Mouse (Mus musculus) adrenal gland, postnatal 4 days (tissue): Measurements from ENCODE around the gene Hnf4a. TPM values are rescaled to one million over a fixed set of nuclear protein-coding genes. Genes with fewer than 3 reads are reported as not detected.

Source experiments
- DNase-seq, 2 experiments: peaks; one replicate each; pipeline ENCODE4 v3.0.0; 2021 to 2022; ENCODE audit warnings: low spot score in 2 of 2, mixed read lengths in 2 of 2
- total RNA-seq, 2 experiments: library from RNA; stranded (reverse); gene quantifications; 2 replicates each; pipeline ENCODE4 v1.2.3; 2021

The Hnf4a gene
- total RNA-seq, 2 experiments from 2014 or later, result 14.7 to 18.9 TPM

- DNase-seq, result no peak
Measured at GRCm38 (mm10) chr2:163489725-163490291, 16.8 kb upstream of the Hnf4a start.

GRCm38 (mm10) chr2:163490656-163491055, 16.0 kb upstream of the Hnf4a start:
- no peak for DNase-seq

- DNase-seq, result no peak
Measured at GRCm38 (mm10) chr2:163491351-163491750, 15.3 kb upstream of the Hnf4a start.

GRCm38 (mm10) chr2:163492018-163492417, 14.6 kb upstream of the Hnf4a start, which contains the start of gene R3hdml:
Gene R3hdml (plus strand): TSS chr2:163492318.
- no peak for DNase-seq

GRCm38 (mm10) chr2:163493031-163493430, 13.6 kb upstream of the Hnf4a start:
- DNase-seq, result no peak

GRCm38 (mm10) chr2:163493976-163494375, 12.6 kb upstream of the Hnf4a start:
- no peak for DNase-seq

GRCm38 (mm10) chr2:163494456-163494855, 12.2 kb upstream of the Hnf4a start:
- no peak for DNase-seq

GRCm38 (mm10) chr2:163502219-163502618, 4.4 kb upstream of the Hnf4a start:
- no peak for DNase-seq

GRCm38 (mm10) chr2:163503191-163503590, 3.4 kb upstream of the Hnf4a start:
- no peak for DNase-seq

- no peak for DNase-seq
Measured at GRCm38 (mm10) chr2:163525761-163526243, 19.2 kb downstream of the Hnf4a start.

GRCm38 (mm10) chr2:163527497-163527896, 20.9 kb downstream of the Hnf4a start:
- no peak for DNase-seq

GRCm38 (mm10) chr2:163530418-163530817, 23.8 kb downstream of the Hnf4a start:
- DNase-seq, result no peak

GRCm38 (mm10) chr2:163531917-163532316, 25.3 kb downstream of the Hnf4a start:
- peak; percentile 53 to 72 for DNase-seq

- no peak for DNase-seq
Measured at GRCm38 (mm10) chr2:163533226-163533625, 26.6 kb downstream of the Hnf4a start.

GRCm38 (mm10) chr2:163534958-163535524, 28.4 kb downstream of the Hnf4a start:
- DNase-seq, result peak; percentile 65 to 76

- DNase-seq, result no peak
Measured at GRCm38 (mm10) chr2:163537443-163537842, 30.8 kb downstream of the Hnf4a start.

- no peak for DNase-seq
Measured at GRCm38 (mm10) chr2:163538410-163538809, 31.8 kb downstream of the Hnf4a start.

GRCm38 (mm10) chr2:163539321-163540040, 32.9 kb downstream of the Hnf4a start:
- DNase-seq, result no peak

- no peak for DNase-seq
Measured at GRCm38 (mm10) chr2:163540231-163541117, 33.9 kb downstream of the Hnf4a start.

- DNase-seq, result no peak
Measured at GRCm38 (mm10) chr2:163541568-163542182, 35.1 kb downstream of the Hnf4a start.

- DNase-seq, result no peak
Measured at GRCm38 (mm10) chr2:163542674-163543073, 36.1 kb downstream of the Hnf4a start.
